Mouse (Mus musculus): ENCODE results near the gene Grb2. TPM values are rescaled to one million over a fixed set of nuclear protein-coding genes. Genes with fewer than 3 reads are reported as not detected.

The Grb2 gene
- total RNA-seq (2018; cell fraction: chromatin; rRNA removed), result 100 to 1,000 TPM in 21 of 26 experiments, 10 to 100 TPM in 5; 37.2 to 266 (median 136) TPM
- total RNA-seq (2018; cell fraction: cytosol; rRNA removed), result 100 to 1,000 TPM; 294 to 727 (median 469) TPM
- total RNA-seq (2018; cell fraction: nucleus; rRNA removed), result 100 to 1,000 TPM in 25 of 26 experiments, 10 to 100 TPM in 1; 87.0 to 291 (median 183) TPM
- 265 to 522 TPM (median 418 TPM) in 3 replicates for polyA plus RNA-seq (2018)

DNA sequence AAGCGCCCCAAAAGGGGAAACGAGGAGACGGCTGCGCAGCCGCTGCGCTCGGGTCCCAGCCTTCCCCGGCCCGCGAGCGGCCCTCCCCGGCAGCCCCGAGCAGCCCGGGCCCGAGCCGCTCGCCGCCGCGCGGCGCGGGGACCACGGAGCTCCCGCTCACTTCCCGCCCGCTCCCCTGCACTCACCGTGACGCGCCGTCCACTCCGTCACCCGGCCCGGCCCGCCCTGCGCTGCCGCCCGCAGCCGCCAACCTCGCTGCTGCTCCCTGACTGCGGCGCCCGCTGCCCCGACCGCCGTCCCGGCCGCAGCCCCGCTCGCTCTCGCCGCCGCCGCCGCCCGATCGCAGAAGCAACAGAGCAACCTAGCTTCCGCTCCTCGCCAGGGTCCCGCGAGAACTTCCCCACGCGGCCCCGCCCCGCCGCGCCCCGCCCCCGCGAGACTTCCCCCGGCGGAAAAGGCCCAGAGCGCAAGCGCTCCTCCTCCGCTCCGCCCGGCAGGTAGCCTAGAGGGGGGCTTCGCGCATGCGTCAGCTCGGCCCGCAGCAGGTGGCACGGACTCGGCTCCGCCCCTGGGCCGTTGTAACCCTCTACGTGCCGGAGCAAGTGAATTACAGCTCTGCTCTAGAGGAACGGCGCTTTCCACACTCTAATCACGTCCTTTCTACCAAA lies at the start of gene Grb2:
Gene Grb2, minus strand, starts transcription at position 389 of the 668 bp plus-strand sequence.
- H3K4me3 ChIP-seq (ENCODE audit: inconsistent target), result peak within 1 kb of the TSS; percentile 75
- no peaks in the 10 kb centered on the region for H3K36me3 ChIP-seq (ENCODE audit: inconsistent target)
- H3K79me2 ChIP-seq (ENCODE audit: inconsistent target), result peaks cover 79% of the 10 kb centered on the region
- WGBS (ENCODE audit: missing documents), result 2% methylated on average over 57 of the region's 91 CpGs
- H3K27ac ChIP-seq, result peak within 1 kb of the TSS; percentile 85

DNA sequence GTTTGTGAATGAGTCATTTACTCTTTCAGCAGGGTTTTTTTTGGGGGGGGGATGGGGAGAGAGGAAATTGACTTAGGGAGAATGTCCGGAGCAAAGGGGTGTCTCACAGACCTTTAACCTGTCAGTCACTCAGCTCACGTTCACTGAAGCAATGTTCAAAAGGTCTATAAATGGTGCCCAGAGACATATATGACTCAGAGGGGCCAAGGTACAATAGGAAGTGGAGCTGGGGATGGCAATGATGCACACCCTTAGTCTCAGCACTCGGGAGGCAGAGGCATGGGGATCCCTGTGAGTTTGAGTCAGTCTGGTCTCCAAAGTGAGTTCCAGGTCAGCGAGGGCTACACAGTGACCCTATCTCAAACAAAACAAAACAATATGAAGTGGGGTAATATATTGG lies 45.1 kb upstream of the Grb2 start:
- WGBS (ENCODE audit: missing documents), result 73% methylated on average over 3 of the region's 4 CpGs

DNA sequence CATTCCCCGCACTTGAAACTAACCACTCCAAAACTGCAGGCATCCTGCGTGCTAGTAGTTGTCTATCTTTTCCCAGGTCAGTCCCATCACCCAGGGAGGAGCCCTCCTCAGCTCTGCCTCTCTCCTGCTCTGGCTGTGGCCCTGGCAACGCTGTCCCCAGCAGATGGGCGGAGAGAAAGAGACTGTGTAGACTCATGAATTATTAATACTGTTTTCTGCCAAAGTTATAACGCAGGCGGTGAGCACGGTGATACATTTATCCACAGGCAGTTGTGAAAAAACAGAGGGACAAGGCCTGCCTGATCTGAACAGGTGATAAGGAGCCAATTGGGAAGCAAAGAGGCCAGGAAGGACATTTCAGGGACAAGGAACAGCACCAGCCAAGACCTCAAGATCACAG lies 44.3 kb upstream of the Grb2 start:
- H3K79me2 ChIP-seq (ENCODE audit: inconsistent target), result no peaks in the 10 kb centered on the region
- no peak overlapping the region for H3K27ac ChIP-seq
- no peak overlapping the region for H3K4me3 ChIP-seq (ENCODE audit: inconsistent target)
- WGBS (ENCODE audit: missing documents), result 95% methylated on average over 7 of the region's 7 CpGs
- no peaks in the 10 kb centered on the region for H3K36me3 ChIP-seq (ENCODE audit: inconsistent target)

More for the DNA sequence above, 45.1 kb upstream of the Grb2 start:
- H3K4me3 ChIP-seq (ENCODE audit: inconsistent target), result no peak overlapping the region
- no peaks in the 10 kb centered on the region for H3K79me2 ChIP-seq (ENCODE audit: inconsistent target)
- no peaks in the 10 kb centered on the region for H3K36me3 ChIP-seq (ENCODE audit: inconsistent target)
- H3K27ac ChIP-seq, result no peak overlapping the region

DNA sequence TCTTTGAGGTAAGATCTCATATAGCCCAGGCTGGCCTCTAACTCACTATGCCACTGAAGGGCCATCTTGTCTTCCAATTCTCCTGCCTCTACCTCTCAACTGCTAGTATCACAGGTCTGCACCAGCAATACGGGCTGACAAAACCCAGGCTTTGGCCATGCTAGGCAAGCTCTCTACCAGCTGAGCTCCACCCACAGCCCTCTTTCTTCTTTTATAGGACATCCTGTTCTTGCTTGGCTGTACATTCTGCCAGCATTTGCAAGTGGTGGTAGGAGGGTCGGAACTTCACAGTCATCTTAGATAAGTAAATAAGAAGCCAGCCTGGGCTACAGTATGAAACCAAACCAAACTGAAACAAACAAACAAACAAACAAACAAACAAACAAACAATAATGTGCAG lies 43.3 kb upstream of the Grb2 start:
- WGBS (ENCODE audit: missing documents), result 44% methylated on average over 2 of the region's 2 CpGs

GRCm38 (mm10) chr11:115749834-115750233 lies 41.4 kb upstream of the Grb2 start:
- 91% methylated on average over 5 of the region's 5 CpGs for WGBS (ENCODE audit: missing documents)
- H3K27ac ChIP-seq, result no peak overlapping the region
- no peak overlapping the region for H3K4me3 ChIP-seq (ENCODE audit: inconsistent target)
- H3K36me3 ChIP-seq (ENCODE audit: inconsistent target), result no peaks in the 10 kb centered on the region
- H3K79me2 ChIP-seq (ENCODE audit: inconsistent target), result no peaks in the 10 kb centered on the region

More for the DNA sequence above, 43.3 kb upstream of the Grb2 start:
- Histone ChIP-seq H3K27ac (no peak overlapping the region), H3K79me2 (ENCODE audit: inconsistent target) (no peaks in the 10 kb centered on the region), H3K4me3 (ENCODE audit: inconsistent target) (no peak overlapping the region), H3K36me3 (ENCODE audit: inconsistent target) (no peaks in the 10 kb centered on the region)

- H3K4me3 ChIP-seq (ENCODE audit: inconsistent target), result no peak overlapping the region
- H3K36me3 ChIP-seq (ENCODE audit: inconsistent target), result no peaks in the 10 kb centered on the region
- WGBS (ENCODE audit: missing documents), result 8% methylated on average over 10 of the region's 15 CpGs
- H3K27ac ChIP-seq, result no peak overlapping the region
- no peaks in the 10 kb centered on the region for H3K79me2 ChIP-seq (ENCODE audit: inconsistent target)
These were observed 39.0 kb upstream of the Grb2 start for GRCm38 (mm10) chr11:115747351-115747750.

GRCm38 (mm10) chr11:115746762-115747161 lies 38.4 kb upstream of the Grb2 start:
- Histone ChIP-seq H3K27ac (no peak overlapping the region), H3K36me3 (ENCODE audit: inconsistent target) (no peaks in the 10 kb centered on the region), H3K79me2 (ENCODE audit: inconsistent target) (no peaks in the 10 kb centered on the region), H3K4me3 (ENCODE audit: inconsistent target) (no peak overlapping the region)
- 41% methylated on average over 8 of the region's 8 CpGs for WGBS (ENCODE audit: missing documents)

DNA sequence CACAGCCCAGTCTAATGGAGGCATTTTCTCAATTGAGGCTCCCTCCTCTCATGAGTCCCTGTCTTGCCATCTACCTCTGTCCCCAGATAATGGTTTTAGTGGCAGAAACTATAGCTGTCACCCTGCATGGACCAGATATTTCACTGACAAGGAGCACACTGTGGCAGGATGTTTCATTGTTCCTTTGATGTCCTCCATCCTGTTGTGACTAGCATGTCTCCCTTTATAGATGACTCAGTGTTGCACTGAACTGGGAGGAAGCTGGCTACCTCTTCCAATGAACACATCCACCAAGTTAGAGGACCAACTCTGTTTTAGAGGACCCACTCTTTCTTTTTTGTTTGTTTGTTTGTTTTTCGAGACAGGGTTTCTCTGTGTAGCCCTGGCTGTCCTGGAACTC lies 37.7 kb upstream of the Grb2 start:
- Histone ChIP-seq H3K4me3 (ENCODE audit: inconsistent target) (no peak overlapping the region), H3K36me3 (ENCODE audit: inconsistent target) (no peaks in the 10 kb centered on the region), H3K79me2 (ENCODE audit: inconsistent target) (no peaks in the 10 kb centered on the region), H3K27ac (no peak overlapping the region)
- 100% methylated on average over 1 of the region's 1 CpGs for WGBS (ENCODE audit: missing documents)

- WGBS (ENCODE audit: missing documents), result 74% methylated on average over 4 of the region's 5 CpGs
- no peak overlapping the region for H3K27ac ChIP-seq
- no peaks in the 10 kb centered on the region for H3K36me3 ChIP-seq (ENCODE audit: inconsistent target)
- no peak overlapping the region for H3K4me3 ChIP-seq (ENCODE audit: inconsistent target)
- H3K79me2 ChIP-seq (ENCODE audit: inconsistent target), result no peaks in the 10 kb centered on the region
These were observed 36.0 kb upstream of the Grb2 start for GRCm38 (mm10) chr11:115744385-115744784.

DNA sequence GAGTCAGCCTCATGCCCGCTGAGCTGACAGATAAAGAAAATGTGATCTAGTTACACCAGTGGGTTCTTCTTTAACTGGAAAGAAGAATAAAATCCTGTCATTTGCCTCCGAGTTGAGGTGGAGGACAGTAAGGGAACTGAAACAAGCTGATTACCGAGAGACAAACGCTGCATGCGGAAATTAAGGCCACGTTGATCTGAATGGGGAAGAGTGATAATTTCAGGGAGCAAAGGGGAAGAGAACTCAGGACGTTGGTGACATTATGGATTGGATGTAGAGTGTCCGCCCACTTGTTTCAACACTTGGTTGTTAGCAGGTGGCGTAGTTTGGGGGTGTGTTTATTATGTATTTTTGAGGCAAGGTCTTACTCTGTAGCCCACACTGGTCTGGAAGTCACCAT lies 34.5 kb upstream of the Grb2 start:
- H3K27ac ChIP-seq, result no peak overlapping the region
- H3K4me3 ChIP-seq (ENCODE audit: inconsistent target), result no peak overlapping the region
- 18% methylated on average over 9 of the region's 9 CpGs for WGBS (ENCODE audit: missing documents)
- no peaks in the 10 kb centered on the region for H3K79me2 ChIP-seq (ENCODE audit: inconsistent target)
- H3K36me3 ChIP-seq (ENCODE audit: inconsistent target), result no peaks in the 10 kb centered on the region

GRCm38 (mm10) chr11:115741070-115741469 lies 32.7 kb upstream of the Grb2 start:
- no peaks in the 10 kb centered on the region for H3K79me2 ChIP-seq (ENCODE audit: inconsistent target)
- no peak overlapping the region for H3K27ac ChIP-seq
- WGBS (ENCODE audit: missing documents), result 97% methylated on average over 11 of the region's 11 CpGs
- no peaks in the 10 kb centered on the region for H3K36me3 ChIP-seq (ENCODE audit: inconsistent target)
- H3K4me3 ChIP-seq (ENCODE audit: inconsistent target), result no peak overlapping the region

DNA sequence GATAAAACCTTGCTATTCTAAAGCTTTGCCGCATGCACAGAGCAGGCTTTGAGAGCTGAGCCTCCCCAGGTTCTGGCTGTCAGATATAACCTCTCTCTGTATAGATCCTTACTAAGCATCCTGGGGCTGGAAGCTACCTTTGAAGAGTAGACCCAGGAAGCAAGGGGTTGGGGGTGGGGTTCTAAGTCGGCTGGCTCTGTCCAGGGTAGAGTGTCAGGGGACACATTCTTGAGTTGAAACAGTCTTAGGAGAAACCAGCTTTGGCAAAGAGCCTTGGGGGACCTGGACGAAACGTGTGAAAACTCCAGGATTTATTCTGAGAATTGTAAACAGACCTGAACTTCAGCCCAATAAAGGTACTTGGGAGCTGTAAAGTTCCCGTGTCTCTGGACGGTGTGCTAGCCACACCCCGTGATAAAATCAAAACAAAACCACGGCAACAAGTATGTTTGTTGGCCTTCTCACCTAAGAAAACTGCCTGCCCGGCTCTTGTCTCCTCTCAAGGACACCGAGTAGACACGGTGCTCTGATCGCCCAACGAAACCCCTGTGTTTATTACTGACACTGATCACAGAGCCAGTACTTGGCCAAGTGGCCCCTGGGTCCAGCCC lies 30.0 kb upstream of the Grb2 start:
- Histone ChIP-seq H3K27ac (no peak overlapping the region), H3K36me3 (ENCODE audit: inconsistent target) (no peaks in the 10 kb centered on the region), H3K4me3 (ENCODE audit: inconsistent target) (no peak overlapping the region), H3K79me2 (ENCODE audit: inconsistent target) (no peaks in the 10 kb centered on the region)
- 83% methylated on average over 13 of the region's 13 CpGs for WGBS (ENCODE audit: missing documents)

- H3K27ac ChIP-seq, result no peak overlapping the region
- H3K4me3 ChIP-seq (ENCODE audit: inconsistent target), result no peak overlapping the region
- no peaks in the 10 kb centered on the region for H3K36me3 ChIP-seq (ENCODE audit: inconsistent target)
- H3K79me2 ChIP-seq (ENCODE audit: inconsistent target), result no peaks in the 10 kb centered on the region
- 94% methylated on average over 10 of the region's 10 CpGs for WGBS (ENCODE audit: missing documents)
These were observed 29.3 kb upstream of the Grb2 start for GRCm38 (mm10) chr11:115737608-115738208.

GRCm38 (mm10) chr11:115734041-115734686 lies 25.8 kb upstream of the Grb2 start:
- Histone ChIP-seq H3K36me3 (ENCODE audit: inconsistent target) (no peaks in the 10 kb centered on the region), H3K79me2 (ENCODE audit: inconsistent target) (no peaks in the 10 kb centered on the region), H3K4me3 (ENCODE audit: inconsistent target) (no peak overlapping the region), H3K27ac (no peak overlapping the region)
- 93% methylated on average over 10 of the region's 11 CpGs for WGBS (ENCODE audit: missing documents)

Data from macrophage (primary cell).